In genomic region chr14:68820241-68820640, GRCm38 (mm10) we compare ENCODE assay signal across 13 mouse cellular contexts.
DNase-seq lines count a peak whose midpoint lies in the region; TF ChIP-seq lines count a peak whose summit lies in the region.
"Had no signal": no experiment of that assay in that cellular context is flagged by ENCODE, and none has a peak within 500 bp of the region (broad histone marks: within the 10 kb centered on the region; RNA-seq: fewer than 3 reads in every experiment).

No protein-coding gene starts in this region.

- intact Hi-C loops in left cerebral cortex, postnatal 14 days (cut with DNase I), result no loop called here

- TF ChIP-seq POLR2A in brain, embryonic 14.5 days (IDR thresholded peaks at IDR 0.05; ENCODE audit: borderline replicate concordance, extremely low read depth, insufficient read depth, insufficient read length, poor library complexity, severe bottlenecking), result no peak

- TF ChIP-seq CTCF in brain, embryonic 14.5 days (IDR thresholded peaks at IDR 0.05; ENCODE audit: borderline replicate concordance, extremely low read depth, insufficient read depth, insufficient read length), result no peak

- DNase-seq in cerebellum, adult 11-12 months, result peak; percentile 4
- DNase-seq in cerebellum, postnatal 4 days (ENCODE audit: low spot score in 2 of 2), result no peak
- peak; percentile 5 to 6 for DNase-seq in left cerebral cortex, postnatal 14 days (ENCODE audit: low spot score in 2 of 2)
- no peak for DNase-seq in left cerebral cortex, adult 8-10 months (ENCODE audit: low spot score in 2 of 2)
- peak; percentile 34 for DNase-seq in brain, embryonic 14.5 days (ENCODE audit: low read depth)
- peak; percentile 6 to 22 for DNase-seq in cerebellum, postnatal 36 days
- DNase-seq in Muller cell, postnatal 12 days (ENCODE audit: inconsistent ontology term), result no peak
- no peak for DNase-seq in MN1 (ENCODE audit: low spot score)
- DNase-seq: gastrocnemius, postnatal 36 days; kidney, adult 9 months; kidney, postnatal 36 days; liver, postnatal 0 days; lung, postnatal 10 days had no signal

Comparison
In these comparisons a context has a peak if more than half of its experiments do, and no peak if none do; other contexts are left out.
1. DNase-seq: peak in cerebellum, adult 11-12 months (single experiment), left cerebral cortex, postnatal 14 days (2 of 2), brain, embryonic 14.5 days (single experiment) and cerebellum, postnatal 36 days (2 of 2); none in cerebellum, postnatal 4 days (0 of 2), left cerebral cortex, adult 8-10 months (0 of 2), Muller cell, postnatal 12 days (single experiment) and MN1 (single experiment).